In genomic region chr1:133073327-133073856, GRCm38 (mm10) we compare ENCODE assay signal across 9 mouse cellular contexts. TPM values are rescaled to one million over a fixed set of nuclear protein-coding genes. Genes with fewer than 3 reads are reported as not detected.
DNase-seq lines count a peak whose midpoint lies in the region; ATAC-seq lines count a peak whose summit lies in the region.
"Had no signal": no experiment of that assay in that cellular context is flagged by ENCODE, and none has a peak within 500 bp of the region (broad histone marks: within the 10 kb centered on the region; RNA-seq: fewer than 3 reads in every experiment).

No protein-coding gene starts in this region.

- no peak overlapping the region for H3K4me3 ChIP-seq in intestine, embryonic 15.5 days (replicated peaks)
- no peak overlapping the region for H3K4me3 ChIP-seq in lung, embryonic 16.5 days (ENCODE audit: low read length)
- H3K4me3 ChIP-seq: midbrain, embryonic 12.5 days had no signal

- H3K36me3 ChIP-seq in intestine, embryonic 15.5 days: no peaks in the 10 kb centered on the region
- H3K36me3 ChIP-seq in lung, embryonic 16.5 days (ENCODE audit: control insufficient read depth, insufficient read depth, low read length): no peaks in the 10 kb centered on the region

- H3K9me3 ChIP-seq in intestine, embryonic 15.5 days: no peaks in the 10 kb centered on the region
- no peaks in the 10 kb centered on the region for H3K9me3 ChIP-seq in lung, embryonic 16.5 days (ENCODE audit: control insufficient read depth, low read length)
- H3K9me3 ChIP-seq: midbrain, embryonic 12.5 days had no signal

- WGBS in intestine, embryonic 15.5 days: 42% methylated on average over 9 of the region's 9 CpGs
- WGBS in lung, embryonic 16.5 days: 36% methylated on average over 9 of the region's 9 CpGs

- H3K9ac ChIP-seq in intestine, embryonic 15.5 days: no peak overlapping the region
- no peak overlapping the region for H3K9ac ChIP-seq in lung, embryonic 16.5 days (ENCODE audit: low read length)
- H3K9ac ChIP-seq: midbrain, embryonic 12.5 days had no signal

- ATAC-seq in common myeloid progenitor, adult 5-6 weeks (replicated peaks; ENCODE audit: low read depth, poor library complexity, severe bottlenecking): peak; percentile 76
- ATAC-seq in intestine, embryonic 15.5 days: no peak
- ATAC-seq in lung, embryonic 16.5 days (ENCODE audit: low read depth): peak; percentile 56

- H3K4me1 ChIP-seq in intestine, embryonic 15.5 days (replicated peaks): peaks cover 51% of the 10 kb centered on the region
- peaks cover 52% of the 10 kb centered on the region for H3K4me1 ChIP-seq in lung, embryonic 16.5 days (replicated peaks; ENCODE audit: control insufficient read depth, insufficient read depth, low read length)

- peak; percentile 46 to 53 for DNase-seq in B cell, adult 2 months
- peak; percentile 58 to 65 for DNase-seq in thymus, postnatal 36 days
- DNase-seq in frontal cortex, adult 2 months (ENCODE audit: extremely low spot score in 1 of 2, low spot score in 1 of 2): no peak
- DNase-seq in gastrocnemius, postnatal 10 days: no peak
- DNase-seq in urinary bladder, postnatal 10 days (ENCODE audit: low spot score): no peak

- H3K4me2 ChIP-seq in intestine, embryonic 15.5 days (replicated peaks): no peak overlapping the region
- no peak overlapping the region for H3K4me2 ChIP-seq in lung, embryonic 16.5 days (ENCODE audit: low read depth, low read length)
- H3K4me2 ChIP-seq: midbrain, embryonic 12.5 days had no signal

- no peaks in the 10 kb centered on the region for H3K27me3 ChIP-seq in intestine, embryonic 15.5 days (replicated peaks)
- H3K27me3 ChIP-seq in lung, embryonic 16.5 days (ENCODE audit: control insufficient read depth, insufficient read depth, low read depth, low read length): no peaks in the 10 kb centered on the region
- H3K27me3 ChIP-seq: midbrain, embryonic 12.5 days had no signal

- H3K27ac ChIP-seq in intestine, embryonic 15.5 days: 0 out of 2 replicates have a peak overlapping the region, but pooled peaks have one; percentile 38
- peak overlapping the region; percentile 64 for H3K27ac ChIP-seq in lung, embryonic 16.5 days (ENCODE audit: low read length)
- H3K27ac ChIP-seq: midbrain, embryonic 12.5 days had no signal

RNA-seq across cellular contexts. Expression of gene Pik3c2b, which starts 27.9 kb away (rescaled TPM):
- total RNA-seq in common myeloid progenitor, adult 5-6 weeks (2017): 1.5 and 2.6 TPM in 2 replicates
- polyA plus RNA-seq in intestine, embryonic 15.5 days (2015; fragmentation: Nextera tagmentation; extraction: Ambion mirVana): 6.1 and 7.0 TPM in 2 replicates
- 5.3 and 6.2 TPM in 2 replicates for polyA plus RNA-seq in lung, embryonic 16.5 days (2015; fragmentation: Nextera tagmentation; extraction: Ambion mirVana)
- 14.9 and 16.2 TPM in 2 replicates for polyA plus RNA-seq in frontal cortex, adult 2 months (2012; rRNA removed)
- total RNA-seq in gastrocnemius, postnatal 10 days (2021): 10 to 100 TPM; 29.9 to 38.2 TPM

RNA-seq across cellular contexts. Expression of gene Mdm4, which starts 43.0 kb away (rescaled TPM):
- total RNA-seq in common myeloid progenitor, adult 5-6 weeks (2017): 104 and 113 TPM in 2 replicates
- polyA plus RNA-seq in intestine, embryonic 15.5 days (2015; fragmentation: Nextera tagmentation; extraction: Ambion mirVana): 27.1 and 31.9 TPM in 2 replicates
- polyA plus RNA-seq in lung, embryonic 16.5 days (2015; fragmentation: Nextera tagmentation; extraction: Ambion mirVana): 33.3 and 33.4 TPM in 2 replicates
- polyA plus RNA-seq in frontal cortex, adult 2 months (2012; rRNA removed): 67.2 TPM in 2 replicates
- total RNA-seq in gastrocnemius, postnatal 10 days (2021): 10 to 100 TPM; 35.8 to 48.4 TPM

RNA-seq across cellular contexts. Expression of gene Ppp1r15b, which starts 57.6 kb away (rescaled TPM):
- 77.3 and 105 TPM in 2 replicates for total RNA-seq in common myeloid progenitor, adult 5-6 weeks (2017)
- 46.7 and 46.9 TPM in 2 replicates for polyA plus RNA-seq in intestine, embryonic 15.5 days (2015; fragmentation: Nextera tagmentation; extraction: Ambion mirVana)
- 39.0 and 42.5 TPM in 2 replicates for polyA plus RNA-seq in lung, embryonic 16.5 days (2015; fragmentation: Nextera tagmentation; extraction: Ambion mirVana)
- 26.3 and 27.2 TPM in 2 replicates for polyA plus RNA-seq in frontal cortex, adult 2 months (2012; rRNA removed)
- 10 to 100 TPM; 28.6 to 36.3 TPM for total RNA-seq in gastrocnemius, postnatal 10 days (2021)

Comparison
In these comparisons a context has a peak if more than half of its experiments do, and no peak if none do; other contexts are left out.
1. DNase-seq: peak in B cell, adult 2 months (2 of 2) and thymus, postnatal 36 days (2 of 2); none in frontal cortex, adult 2 months (0 of 2), gastrocnemius, postnatal 10 days (single experiment) and urinary bladder, postnatal 10 days (single experiment).